Mouse (Mus musculus): Measurements from ENCODE around the gene Gm17622. TPM values are rescaled to one million over a fixed set of nuclear protein-coding genes. Genes with fewer than 3 reads are reported as not detected.

The Gm17622 gene
- polyA plus RNA-seq, 1 experiment: not detected

GRCm38 (mm10) chr13:96521294-96521693, 30.8 kb downstream of the Gm17622 start:
- no peaks in the 10 kb centered on the region for H3K27me3 ChIP-seq (ENCODE audit: control insufficient read depth, insufficient read depth, insufficient read length)
- TF ChIP-seq MYOG (IDR thresholded peaks at IDR 0.05; ENCODE audit: control insufficient read depth, extremely low read depth, insufficient read length) (no peak), CTCF (IDR thresholded peaks at IDR 0.05; ENCODE audit: control insufficient read depth, insufficient read depth, insufficient read length) (no peak), CEBPB (IDR thresholded peaks at IDR 0.05; ENCODE audit: low read depth) (no peak), MYOD1 (IDR thresholded peaks at IDR 0.05; ENCODE audit: control insufficient read depth, insufficient read length, low read depth) (no peak), MAX (IDR thresholded peaks at IDR 0.05) (no peak), USF1 (IDR thresholded peaks at IDR 0.05; ENCODE audit: low read depth) (no peak), FOSL1 (IDR thresholded peaks at IDR 0.05; ENCODE audit: insufficient read depth, low read length, poor library complexity, severe bottlenecking) (no peak)
- H3K79me3 ChIP-seq (ENCODE audit: low read depth): peaks cover 35% of the 10 kb centered on the region
- no peak overlapping the region for H3ac ChIP-seq (ENCODE audit: control insufficient read depth, insufficient read length, low read depth)
- H3K79me2 ChIP-seq (ENCODE audit: control insufficient read depth, insufficient read depth): peaks cover 71% of the 10 kb centered on the region
- H3K36me3 ChIP-seq (ENCODE audit: control insufficient read depth, insufficient read depth): peaks cover 12% of the 10 kb centered on the region
- H3K4me3 ChIP-seq (ENCODE audit: insufficient read depth, poor library complexity, severe bottlenecking): no peak overlapping the region

GRCm38 (mm10) chr13:96527022-96527421, 36.5 kb downstream of the Gm17622 start:
- Histone ChIP-seq H3K36me3 (ENCODE audit: control insufficient read depth, insufficient read depth) (peaks cover 23% of the 10 kb centered on the region), H3K79me3 (ENCODE audit: low read depth) (peaks cover 64% of the 10 kb centered on the region), H3K79me2 (ENCODE audit: control insufficient read depth, insufficient read depth) (peaks cover 92% of the 10 kb centered on the region), H3K27me3 (ENCODE audit: control insufficient read depth, insufficient read depth, insufficient read length) (no peaks in the 10 kb centered on the region), H3ac (ENCODE audit: control insufficient read depth, insufficient read length, low read depth) (no peak overlapping the region), H3K4me3 (ENCODE audit: insufficient read depth, poor library complexity, severe bottlenecking) (no peak overlapping the region)
- TF ChIP-seq MAX (IDR thresholded peaks at IDR 0.05) (no peak), CEBPB (IDR thresholded peaks at IDR 0.05; ENCODE audit: low read depth) (no peak), FOSL1 (IDR thresholded peaks at IDR 0.05; ENCODE audit: insufficient read depth, low read length, poor library complexity, severe bottlenecking) (no peak), MYOG (IDR thresholded peaks at IDR 0.05; ENCODE audit: control insufficient read depth, extremely low read depth, insufficient read length) (no peak), MYOD1 (IDR thresholded peaks at IDR 0.05; ENCODE audit: control insufficient read depth, insufficient read length, low read depth) (no peak), USF1 (IDR thresholded peaks at IDR 0.05; ENCODE audit: low read depth) (no peak), CTCF (IDR thresholded peaks at IDR 0.05; ENCODE audit: control insufficient read depth, insufficient read depth, insufficient read length) (no peak)

- TF ChIP-seq MYOG (IDR thresholded peaks at IDR 0.05; ENCODE audit: control insufficient read depth, extremely low read depth, insufficient read length) (no peak), MAX (IDR thresholded peaks at IDR 0.05) (no peak), FOSL1 (IDR thresholded peaks at IDR 0.05; ENCODE audit: insufficient read depth, low read length, poor library complexity, severe bottlenecking) (no peak), CEBPB (IDR thresholded peaks at IDR 0.05; ENCODE audit: low read depth) (no peak), MYOD1 (IDR thresholded peaks at IDR 0.05; ENCODE audit: control insufficient read depth, insufficient read length, low read depth) (no peak), CTCF (IDR thresholded peaks at IDR 0.05; ENCODE audit: control insufficient read depth, insufficient read depth, insufficient read length) (no peak), USF1 (IDR thresholded peaks at IDR 0.05; ENCODE audit: low read depth) (no peak)
Measured at GRCm38 (mm10) chr13:96527856-96528255, 37.3 kb downstream of the Gm17622 start.

GRCm38 (mm10) chr13:96528776-96529175, 38.2 kb downstream of the Gm17622 start:
- Histone ChIP-seq H3K79me2 (ENCODE audit: control insufficient read depth, insufficient read depth) (peaks cover 90% of the 10 kb centered on the region), H3K4me3 (ENCODE audit: insufficient read depth, poor library complexity, severe bottlenecking) (no peak overlapping the region), H3K36me3 (ENCODE audit: control insufficient read depth, insufficient read depth) (peaks cover 23% of the 10 kb centered on the region), H3K27me3 (ENCODE audit: control insufficient read depth, insufficient read depth, insufficient read length) (no peaks in the 10 kb centered on the region), H3ac (ENCODE audit: control insufficient read depth, insufficient read length, low read depth) (no peak overlapping the region), H3K79me3 (ENCODE audit: low read depth) (peaks cover 71% of the 10 kb centered on the region)
- TF ChIP-seq FOSL1 (IDR thresholded peaks at IDR 0.05; ENCODE audit: insufficient read depth, low read length, poor library complexity, severe bottlenecking): no peak
- no peak for TF ChIP-seq MAX (IDR thresholded peaks at IDR 0.05)
- TF ChIP-seq MYOG (IDR thresholded peaks at IDR 0.05; ENCODE audit: control insufficient read depth, extremely low read depth, insufficient read length): no peak
- TF ChIP-seq CEBPB (IDR thresholded peaks at IDR 0.05; ENCODE audit: low read depth): no peak
- TF ChIP-seq CTCF (IDR thresholded peaks at IDR 0.05; ENCODE audit: control insufficient read depth, insufficient read depth, insufficient read length): no peak
- no peak for TF ChIP-seq MYOD1 (IDR thresholded peaks at IDR 0.05; ENCODE audit: control insufficient read depth, insufficient read length, low read depth)

More at GRCm38 (mm10) chr13:96527856-96528255, 37.3 kb downstream of the Gm17622 start:
- H3K4me3 ChIP-seq (ENCODE audit: insufficient read depth, poor library complexity, severe bottlenecking): no peak overlapping the region
- no peak overlapping the region for H3ac ChIP-seq (ENCODE audit: control insufficient read depth, insufficient read length, low read depth)
- H3K79me3 ChIP-seq (ENCODE audit: low read depth): peaks cover 69% of the 10 kb centered on the region
- peaks cover 94% of the 10 kb centered on the region for H3K79me2 ChIP-seq (ENCODE audit: control insufficient read depth, insufficient read depth)
- peaks cover 23% of the 10 kb centered on the region for H3K36me3 ChIP-seq (ENCODE audit: control insufficient read depth, insufficient read depth)
- no peaks in the 10 kb centered on the region for H3K27me3 ChIP-seq (ENCODE audit: control insufficient read depth, insufficient read depth, insufficient read length)

- Histone ChIP-seq H3K79me3 (ENCODE audit: low read depth) (peaks cover 73% of the 10 kb centered on the region), H3K27me3 (ENCODE audit: control insufficient read depth, insufficient read depth, insufficient read length) (no peaks in the 10 kb centered on the region), H3ac (ENCODE audit: control insufficient read depth, insufficient read length, low read depth) (no peak overlapping the region), H3K4me3 (ENCODE audit: insufficient read depth, poor library complexity, severe bottlenecking) (no peak overlapping the region), H3K36me3 (ENCODE audit: control insufficient read depth, insufficient read depth) (peaks cover 23% of the 10 kb centered on the region), H3K79me2 (ENCODE audit: control insufficient read depth, insufficient read depth) (peaks cover 92% of the 10 kb centered on the region)
- TF ChIP-seq CTCF (IDR thresholded peaks at IDR 0.05; ENCODE audit: control insufficient read depth, insufficient read depth, insufficient read length) (no peak), MYOD1 (IDR thresholded peaks at IDR 0.05; ENCODE audit: control insufficient read depth, insufficient read length, low read depth) (no peak), USF1 (IDR thresholded peaks at IDR 0.05; ENCODE audit: low read depth) (no peak), MYOG (IDR thresholded peaks at IDR 0.05; ENCODE audit: control insufficient read depth, extremely low read depth, insufficient read length) (no peak), FOSL1 (IDR thresholded peaks at IDR 0.05; ENCODE audit: insufficient read depth, low read length, poor library complexity, severe bottlenecking) (no peak), MAX (IDR thresholded peaks at IDR 0.05) (no peak), CEBPB (IDR thresholded peaks at IDR 0.05; ENCODE audit: low read depth) (no peak)
Measured at GRCm38 (mm10) chr13:96529542-96529941, 39.0 kb downstream of the Gm17622 start.

Data from C2C12 (cell line).